Mouse (Mus musculus) R1 (cell line): ENCODE measurements at regions not wholly inside any gene's neighbourhood (a gene's known extent, or its start where the extent isn't known, plus 50 kb on each side); places are given as distances from the start of the nearest gene placed in this dataset.

ENCODE experiments used
- DNase-seq: peaks from one replicate; pipeline ENCODE4 v3.0.0-alpha.2; 2018; ENCODE audit warnings: low read depth, low spot score

- no peak for DNase-seq
Observed at GRCm38 (mm10) chr9:26060834-26061233, 579.5 kb downstream of the Eepd1 start.

- no peak for DNase-seq
Observed at GRCm38 (mm10) chr9:26077057-26077456, 595.7 kb downstream of the Eepd1 start.

- DNase-seq: no peak
Observed at GRCm38 (mm10) chr9:26086524-26086923, 605.2 kb downstream of the Eepd1 start.

- no peak for DNase-seq
Observed at GRCm38 (mm10) chr9:26092061-26092687, 610.8 kb downstream of the Eepd1 start.

- DNase-seq: no peak
Observed at GRCm38 (mm10) chr9:26104136-26104535, 622.8 kb downstream of the Eepd1 start.

- DNase-seq: peak; percentile 55
Observed at GRCm38 (mm10) chr9:26121986-26122385, 611.5 kb upstream of the B3gat1 start.

GRCm38 (mm10) chr9:26134587-26134986 lies 598.9 kb upstream of the B3gat1 start:
- no peak for DNase-seq
